Mouse (Mus musculus) cerebellum, adult (tissue): ENCODE data around the gene Fstl3.
"Not testable (repeated sequence)": the region's sequence is repeated elsewhere in the genome, so short reads cannot be mapped to it uniquely, and the experiment has no call there.

ENCODE experiments used
- ATAC-seq: cut with Nextera tagmentation; 2 replicates; pipeline ENCODE4 v1.9.2; 2017; ENCODE audit warnings: mild to moderate bottlenecking, moderate library complexity, mixed read lengths; ENCODE audit not compliant: insufficient number of reproducible peaks, low FRiP score, low TSS enrichment

The Fstl3 gene

DNA sequence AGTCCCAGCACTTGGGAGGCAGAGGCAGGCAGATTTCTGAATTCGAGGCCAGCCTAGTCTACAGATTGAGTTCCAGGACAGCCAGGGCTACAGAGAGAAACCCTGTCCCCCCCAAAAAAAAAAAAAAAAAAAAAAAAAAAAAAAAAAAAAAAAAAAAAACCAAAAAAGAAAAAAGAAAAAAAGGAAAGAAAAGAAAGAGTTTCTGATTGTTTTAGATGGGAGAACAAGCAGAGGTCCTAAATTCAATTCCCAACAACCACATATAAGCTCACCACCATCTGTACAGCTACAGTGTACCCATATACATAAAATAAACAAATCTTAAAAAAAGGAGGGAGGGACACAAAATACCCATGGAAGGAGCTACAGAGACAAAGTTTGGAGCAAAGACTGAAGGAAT is 17.4 kb upstream of the Fstl3 start:
- ATAC-seq, result not testable (repeated sequence)

DNA sequence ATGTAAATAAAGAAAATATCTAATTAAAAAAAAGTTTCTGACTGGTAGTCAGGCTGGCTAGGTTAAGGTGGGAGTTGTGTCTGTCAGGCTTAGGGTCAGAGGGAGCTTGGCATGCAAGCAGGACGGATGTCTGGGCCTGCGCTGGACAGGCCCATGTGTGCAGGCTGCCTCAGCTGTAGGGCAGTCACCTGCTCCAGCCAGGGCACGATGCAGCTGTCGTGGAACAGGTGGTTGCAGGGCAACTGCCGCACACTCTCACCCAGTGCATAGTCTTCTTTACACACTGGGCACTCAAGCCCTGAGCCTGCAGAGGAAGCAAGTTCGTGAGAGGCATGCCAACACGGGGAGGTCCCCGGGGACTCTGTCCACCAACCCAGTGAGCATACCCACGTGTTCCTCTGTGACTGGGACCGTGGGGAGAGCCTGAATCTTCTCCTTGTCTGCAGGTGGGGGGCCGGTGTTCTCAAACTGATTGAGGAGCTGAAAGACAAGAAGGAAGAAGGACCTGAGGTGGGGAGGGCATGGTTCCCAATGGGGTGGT is 16.4 kb upstream of the Fstl3 start:
- no peak for ATAC-seq

DNA sequence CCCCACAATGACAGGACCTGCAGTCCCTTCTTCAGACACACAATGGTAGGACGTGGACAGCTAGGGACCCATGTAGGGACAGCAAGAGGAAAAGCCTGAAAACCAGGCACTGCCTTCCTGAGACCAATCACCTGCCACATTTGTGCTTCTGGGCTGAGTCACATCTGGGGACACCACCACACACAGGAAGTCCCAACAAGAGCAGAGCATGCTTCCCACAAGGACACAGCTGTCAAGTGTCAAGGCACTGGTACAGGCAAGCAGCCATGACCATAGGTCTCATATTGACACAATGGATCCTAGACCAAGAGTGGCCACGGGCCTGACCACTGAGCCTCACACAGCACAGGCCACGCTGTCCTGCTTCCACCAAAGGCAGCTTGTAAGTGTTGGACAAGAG is 14.2 kb upstream of the Fstl3 start:
- ATAC-seq, result no peak

DNA sequence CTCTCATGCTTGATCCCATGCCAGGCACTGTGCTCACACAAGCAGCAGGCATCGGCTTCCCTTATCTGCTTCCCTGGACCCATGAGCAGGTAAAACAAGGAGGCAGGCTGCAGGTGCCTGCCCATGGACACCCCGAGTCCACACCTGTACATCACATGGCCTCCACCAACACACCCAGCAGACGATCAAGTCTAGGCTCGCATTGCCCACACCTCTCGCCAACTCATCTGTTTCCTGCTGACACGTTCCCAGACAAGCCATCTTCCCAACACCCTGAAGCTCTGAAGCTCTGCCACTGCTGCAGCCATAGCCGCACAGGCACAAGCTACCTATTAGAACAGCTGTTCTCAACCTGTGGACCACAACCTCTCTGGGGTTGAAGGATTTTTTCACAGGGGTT is 12.8 kb upstream of the Fstl3 start:
- ATAC-seq, result no peak

DNA sequence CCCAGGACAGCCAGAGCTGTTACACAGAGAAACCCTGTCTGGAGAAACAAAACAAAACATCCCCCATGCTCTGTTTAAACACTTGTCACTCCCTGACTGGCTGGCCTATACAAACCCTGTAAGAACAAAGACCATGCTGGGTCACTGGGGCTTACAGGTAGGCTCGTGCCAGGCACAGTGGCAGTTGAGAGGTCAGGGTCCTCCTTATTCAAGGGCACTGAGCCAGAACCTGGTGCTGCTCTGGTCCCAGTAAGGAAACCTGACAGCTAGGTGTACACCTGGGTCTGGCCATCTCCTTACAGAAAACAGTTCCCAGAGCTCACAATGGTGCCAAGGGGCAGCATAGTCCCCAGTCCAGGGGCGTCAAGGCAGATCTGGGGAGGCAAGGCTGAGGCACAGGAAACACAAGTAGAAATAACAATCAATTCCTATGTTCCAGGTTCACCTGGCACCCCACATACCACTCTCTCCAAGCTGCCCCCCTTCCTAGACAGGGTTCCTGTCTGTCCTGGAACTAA is 11.8 kb upstream of the Fstl3 start:
- ATAC-seq, result no peak

DNA sequence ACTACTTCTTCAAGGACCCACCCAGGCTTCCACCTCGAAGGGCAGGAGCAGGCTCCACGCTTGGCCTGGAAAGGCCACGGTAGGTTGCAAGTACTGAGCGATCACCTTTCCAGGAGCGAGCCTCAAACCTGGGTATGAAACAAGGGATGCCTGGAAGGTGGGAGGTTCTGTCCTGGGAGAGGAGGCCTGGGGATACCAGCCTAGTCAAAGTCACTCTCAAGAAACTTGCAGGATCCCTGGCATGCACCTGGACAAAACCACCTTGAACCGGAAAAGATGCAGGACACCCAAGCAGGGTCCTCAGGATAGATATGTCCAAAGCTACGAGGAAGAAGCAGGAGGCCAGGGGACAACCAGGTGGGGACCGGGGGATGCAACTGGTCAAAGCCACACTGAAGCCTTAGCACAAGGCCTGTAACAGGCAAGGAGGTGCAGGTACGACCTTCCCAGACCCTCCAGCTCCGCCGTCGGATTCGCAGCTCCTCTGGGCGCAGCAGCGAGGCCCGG is 11.0 kb upstream of the Fstl3 start:
- no peak for ATAC-seq

DNA sequence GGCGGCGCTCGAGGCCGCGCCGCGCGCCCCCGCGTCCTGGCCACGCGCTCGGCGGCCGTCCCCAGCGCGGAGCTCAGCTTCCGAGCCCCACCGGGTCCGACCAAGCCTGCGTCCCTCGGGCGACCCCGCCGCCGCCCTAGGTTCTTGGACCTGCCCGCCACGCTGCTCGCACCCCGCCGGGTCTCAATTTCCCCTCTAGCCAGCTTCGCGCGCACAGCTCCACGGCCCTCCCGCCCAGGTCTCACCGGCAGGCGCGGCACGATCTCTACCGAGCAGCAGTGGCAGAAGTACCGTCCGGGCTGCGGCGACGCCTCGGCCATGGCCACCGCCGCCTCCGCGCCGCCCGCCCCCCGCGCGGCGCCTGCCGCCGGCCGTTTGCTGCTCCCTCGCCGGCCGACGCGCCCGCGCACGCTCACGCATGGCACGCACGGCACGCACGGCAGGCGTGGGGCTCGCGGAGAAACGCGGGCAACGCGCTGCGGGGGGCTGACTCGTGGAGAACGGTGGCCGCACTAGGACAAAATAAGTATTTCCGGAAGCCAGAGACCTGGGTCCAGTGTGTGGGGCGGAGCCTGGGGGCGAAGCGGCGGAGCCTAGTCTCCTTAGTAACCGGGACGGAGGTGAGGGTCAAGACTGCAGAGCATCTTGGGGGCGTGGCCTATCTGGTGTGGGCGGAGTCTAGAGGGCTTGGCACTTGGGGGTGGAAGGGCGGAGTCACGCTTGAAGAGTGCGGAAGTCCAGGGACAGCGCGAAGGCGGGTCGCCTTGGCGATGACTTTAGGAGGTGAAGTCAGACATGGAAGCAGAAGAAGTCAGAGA is 10.4 kb upstream of the Fstl3 start, which contains the start of gene Rnf126:
Gene Rnf126 (minus strand): TSS at position 445 of the 818 bp plus-strand sequence.
- peak; percentile 81 for ATAC-seq

DNA sequence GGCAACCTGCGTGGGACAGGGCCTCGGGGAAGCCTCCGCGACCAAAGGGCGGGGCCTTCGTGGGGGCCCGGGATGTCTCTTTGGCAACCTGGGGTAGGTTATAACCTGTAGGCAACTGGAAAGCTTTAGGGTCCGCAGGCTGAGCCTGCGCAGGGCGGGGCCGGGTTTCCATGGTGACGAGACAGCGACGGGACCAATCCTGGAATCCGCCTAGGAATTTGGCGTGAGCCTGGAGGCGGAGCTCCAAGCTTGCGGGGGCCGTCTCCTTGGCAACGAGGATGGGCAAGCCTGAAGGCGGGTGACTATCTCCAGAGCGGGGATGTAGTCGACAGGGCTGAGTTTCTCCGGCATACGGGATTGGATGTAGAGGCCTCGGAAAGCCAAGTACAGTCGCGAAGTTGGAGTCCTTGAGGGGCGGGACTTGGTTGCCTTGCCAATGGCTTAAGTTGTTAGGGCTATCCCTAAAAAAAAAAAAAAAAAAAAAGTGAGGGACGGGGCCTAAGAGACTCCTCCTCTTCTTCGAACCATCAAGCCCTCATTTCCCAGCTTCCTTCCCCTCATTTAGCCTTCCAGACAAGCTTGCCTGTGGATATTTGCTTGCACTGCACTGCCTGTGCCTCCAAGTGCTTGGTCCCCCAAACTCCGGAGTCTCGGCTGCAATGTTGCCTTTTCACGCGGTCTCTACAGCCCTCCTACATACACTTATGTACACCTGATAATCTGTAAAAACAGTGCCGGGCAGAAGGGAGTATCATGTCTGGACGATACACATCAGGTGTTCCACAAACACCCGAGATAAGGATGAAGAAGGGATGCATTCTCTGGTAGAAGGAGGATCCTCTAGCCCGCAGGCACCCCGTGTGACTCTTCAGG is 9.5 kb upstream of the Fstl3 start:
- peak; percentile 66 for ATAC-seq

DNA sequence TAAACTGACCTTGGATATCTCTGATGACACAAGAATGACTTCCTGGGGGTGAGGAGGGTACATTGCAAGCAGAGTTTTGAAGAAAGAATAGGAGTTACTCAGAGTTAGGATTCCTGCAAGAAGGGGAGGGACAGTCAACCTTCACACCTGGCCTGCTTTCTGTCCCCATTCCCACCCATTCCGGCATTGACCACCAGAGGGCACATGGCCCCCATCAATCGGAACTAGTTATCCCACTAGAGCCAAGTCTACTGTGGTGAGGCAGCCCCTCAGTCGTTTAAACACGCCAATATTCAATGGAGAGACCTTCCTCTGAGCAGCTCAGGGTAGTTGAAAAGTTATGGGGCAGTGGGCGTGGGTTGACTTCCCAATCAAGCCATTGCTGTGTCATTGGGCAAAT is 8.7 kb upstream of the Fstl3 start:
- no peak for ATAC-seq

DNA sequence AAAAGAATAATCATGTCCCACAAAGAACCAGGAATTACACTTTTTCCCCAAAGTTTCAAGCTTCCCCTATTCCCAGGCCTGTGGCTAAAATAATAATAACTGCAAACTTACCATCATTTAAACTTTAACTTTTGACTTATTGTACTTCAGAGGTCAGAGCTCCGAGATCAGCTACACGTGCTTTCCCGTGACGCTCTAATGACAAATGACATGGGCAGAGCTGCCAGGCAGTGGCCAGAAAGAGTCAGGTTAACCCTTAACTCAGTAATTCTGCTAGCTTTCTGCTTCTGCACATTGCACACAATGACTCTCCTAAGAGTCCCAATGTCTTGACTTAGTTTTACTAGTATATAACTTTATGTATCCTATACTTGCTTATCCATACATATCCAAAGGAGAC is 7.7 kb upstream of the Fstl3 start:
- no peak for ATAC-seq

DNA sequence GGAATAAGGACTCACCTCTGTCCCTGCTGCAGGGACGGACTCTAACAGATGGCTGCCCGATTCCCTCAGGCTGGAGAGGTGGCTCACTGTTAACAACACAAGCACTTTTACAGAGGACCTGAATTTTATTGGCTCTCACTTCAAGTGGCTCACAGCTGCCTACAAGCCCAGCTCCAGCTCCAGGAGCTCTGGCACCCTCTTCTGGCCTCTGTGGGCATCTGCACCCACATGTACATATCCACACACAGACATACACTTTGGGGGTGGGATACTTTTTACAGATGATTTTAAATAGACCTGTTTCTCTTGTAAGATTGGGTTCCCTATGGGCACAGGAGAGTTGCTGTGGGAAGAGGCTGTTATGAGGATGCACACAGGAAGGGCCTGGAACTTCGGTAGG is 4.8 kb upstream of the Fstl3 start:
- ATAC-seq, result no peak

DNA sequence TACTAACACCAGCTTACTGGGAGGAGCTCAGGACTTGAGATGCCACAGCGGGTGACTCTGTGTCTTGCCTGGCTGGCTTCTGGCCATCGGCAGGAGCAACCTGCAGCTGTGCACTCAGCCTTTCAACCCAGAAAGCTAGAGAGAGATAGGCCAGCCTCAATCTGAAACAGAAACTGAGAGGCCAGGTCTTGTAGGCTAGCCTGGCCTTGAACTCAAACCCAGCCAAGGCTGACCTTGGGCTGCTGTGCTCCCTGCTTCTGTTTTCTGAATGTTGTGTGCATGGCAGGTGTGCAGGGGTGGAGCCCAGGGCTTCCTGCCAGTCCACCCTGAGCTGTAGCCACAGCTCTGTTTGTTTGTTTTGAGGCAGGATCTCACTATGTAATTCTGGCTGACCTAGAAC is 3.9 kb upstream of the Fstl3 start:
- ATAC-seq, result no peak

DNA sequence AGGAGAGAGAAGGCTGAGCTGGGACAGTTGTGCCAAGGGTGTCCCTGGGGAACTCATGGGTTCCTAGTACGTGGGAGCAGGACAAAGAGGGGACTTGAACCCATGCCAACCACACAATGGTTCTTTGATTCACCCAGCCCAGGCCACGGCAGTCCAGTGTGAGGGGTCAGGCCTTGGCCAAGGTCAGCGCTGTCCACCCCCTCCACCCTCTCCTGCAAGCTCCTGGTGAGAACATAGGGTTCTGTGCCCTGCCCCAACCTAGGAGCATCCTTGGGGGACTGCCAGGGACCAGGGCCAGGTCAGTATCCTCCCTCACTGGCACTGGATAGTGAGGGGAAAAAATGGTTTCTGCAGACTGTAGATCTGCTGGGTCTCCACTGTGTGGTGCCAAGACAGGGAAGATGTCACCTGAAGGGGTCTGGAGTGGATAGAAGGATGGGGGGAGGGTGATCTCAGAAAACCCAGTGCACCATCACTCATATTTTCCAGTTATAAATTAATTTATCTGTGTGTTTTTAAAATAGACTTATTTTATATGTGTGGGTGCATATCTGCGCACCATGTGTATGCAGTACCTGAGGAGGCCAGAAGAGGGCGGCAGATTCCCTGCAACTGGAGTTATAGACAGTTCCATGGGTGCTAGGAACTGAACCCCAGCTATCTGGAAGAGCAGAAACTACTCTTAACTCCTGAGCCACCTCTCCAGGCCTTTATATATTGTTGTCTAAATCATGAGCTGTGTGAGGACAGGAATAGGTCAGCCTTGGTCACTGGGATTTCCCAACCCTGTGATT is 2.4 kb upstream of the Fstl3 start:
- ATAC-seq, result no peak

DNA sequence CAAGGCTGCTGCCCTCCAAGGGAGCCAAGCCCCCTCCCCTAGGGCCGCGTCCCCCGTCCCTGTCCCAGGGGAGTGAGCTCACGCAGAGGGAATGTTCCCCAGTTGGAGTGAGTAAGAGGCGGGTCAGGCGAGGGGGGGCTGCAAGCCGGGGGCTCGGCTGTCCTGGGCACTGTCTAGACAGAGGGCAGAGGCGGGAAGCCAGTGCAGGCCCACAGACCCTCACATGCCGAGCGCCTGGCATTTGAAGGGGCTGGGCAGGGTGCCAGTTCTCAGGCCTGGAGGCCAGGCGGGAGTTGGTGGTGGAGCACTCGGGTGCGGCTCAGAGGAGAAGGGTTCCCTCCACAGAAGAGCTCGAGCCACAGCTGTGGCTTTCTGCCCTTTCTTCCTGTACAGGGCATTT is 934 bp downstream of the Fstl3 start:
- no peak for ATAC-seq

DNA sequence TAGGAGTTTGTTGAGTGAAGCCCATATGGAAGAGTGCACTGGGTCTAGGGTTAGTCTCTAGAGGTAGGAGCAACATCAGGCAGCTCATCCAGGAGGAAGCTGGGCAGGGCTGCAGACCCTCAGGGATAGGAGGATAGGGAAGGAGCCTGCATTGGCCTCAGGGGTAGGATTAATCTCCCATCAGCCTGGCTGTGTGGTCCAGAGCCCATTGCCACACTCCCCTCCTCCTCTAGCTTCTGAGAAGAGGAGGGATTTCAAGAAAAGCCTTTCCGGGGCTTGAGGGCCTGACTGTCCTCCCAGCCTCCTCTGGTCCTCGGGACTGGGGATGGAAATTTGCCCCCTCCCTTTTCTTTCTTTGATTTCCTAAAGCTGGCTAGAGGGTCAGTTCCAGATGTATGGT is 2.1 kb downstream of the Fstl3 start:
- ATAC-seq, result no peak

DNA sequence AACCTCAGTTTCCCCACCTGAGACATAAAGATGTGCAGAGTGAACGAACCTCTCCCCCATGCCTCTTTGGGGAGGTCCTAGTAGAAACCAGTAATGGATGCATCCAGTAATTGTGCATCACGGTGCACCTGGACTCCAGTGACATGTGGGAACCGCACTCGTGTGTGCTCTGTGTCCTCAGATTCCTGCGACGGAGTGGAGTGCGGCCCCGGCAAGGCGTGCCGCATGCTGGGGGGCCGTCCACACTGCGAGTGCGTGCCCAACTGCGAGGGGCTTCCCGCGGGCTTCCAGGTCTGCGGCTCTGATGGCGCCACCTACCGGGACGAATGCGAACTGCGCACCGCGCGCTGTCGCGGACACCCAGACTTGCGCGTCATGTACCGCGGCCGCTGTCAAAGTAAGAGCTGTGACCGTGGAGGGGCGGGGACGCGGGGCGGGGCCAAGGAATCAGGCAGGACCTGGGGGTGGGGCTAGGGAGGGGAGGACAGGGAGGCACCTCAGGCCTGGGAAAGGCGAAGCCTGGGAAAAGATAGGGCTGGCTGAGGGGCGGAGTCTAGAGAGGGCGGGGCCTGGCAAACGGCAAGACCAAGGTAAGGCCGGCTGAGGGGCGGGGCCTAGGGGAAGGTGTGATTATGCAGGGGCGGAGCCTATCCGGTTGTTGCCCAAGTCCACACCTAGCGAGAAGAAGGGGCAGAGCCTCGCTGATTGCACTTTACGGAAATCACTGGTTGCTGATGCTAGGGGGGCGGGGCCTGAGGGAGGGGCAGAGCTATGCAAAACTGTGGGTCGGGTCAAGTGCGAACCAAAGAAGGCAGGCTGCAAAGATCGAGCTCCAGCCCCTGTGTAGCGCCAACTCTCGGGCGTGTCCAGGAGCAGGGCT is 3.0 kb downstream of the Fstl3 start:
- peak; percentile 77 for ATAC-seq

DNA sequence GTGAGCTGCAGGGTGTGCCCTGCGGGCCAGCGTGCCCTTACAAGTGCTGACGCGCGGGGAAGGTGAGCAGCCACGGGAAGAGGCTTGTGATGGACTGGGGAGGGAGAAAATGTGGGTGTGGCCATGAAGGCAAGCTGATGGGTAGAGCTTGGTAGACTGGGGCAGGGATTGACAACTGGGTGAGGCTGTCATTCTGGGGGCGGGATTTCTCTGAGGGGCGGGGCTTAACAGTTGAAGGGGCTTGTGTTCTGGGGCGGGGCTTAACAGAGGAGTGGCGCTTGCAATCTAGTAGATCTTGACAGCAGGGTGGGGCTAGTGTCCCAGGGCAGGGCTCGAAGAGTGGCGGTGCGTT is 3.6 kb downstream of the Fstl3 start:
- no peak; the same call in 1 of the 2 replicates for ATAC-seq

DNA sequence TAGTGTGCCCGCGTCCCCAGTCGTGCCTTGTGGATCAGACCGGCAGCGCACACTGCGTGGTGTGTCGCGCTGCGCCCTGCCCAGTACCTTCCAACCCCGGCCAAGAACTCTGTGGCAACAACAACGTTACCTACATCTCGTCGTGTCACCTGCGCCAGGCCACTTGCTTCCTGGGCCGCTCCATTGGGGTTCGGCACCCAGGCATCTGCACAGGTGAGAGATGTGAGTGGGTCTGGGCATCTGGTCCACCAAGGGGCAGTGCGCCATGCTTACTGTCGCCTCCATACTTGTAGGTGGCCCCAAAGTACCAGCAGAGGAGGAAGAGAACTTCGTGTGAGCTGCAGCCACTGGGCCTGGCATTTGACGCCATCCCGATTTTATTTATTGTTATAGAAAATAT is 4.1 kb downstream of the Fstl3 start:
- ATAC-seq, result no peak

DNA sequence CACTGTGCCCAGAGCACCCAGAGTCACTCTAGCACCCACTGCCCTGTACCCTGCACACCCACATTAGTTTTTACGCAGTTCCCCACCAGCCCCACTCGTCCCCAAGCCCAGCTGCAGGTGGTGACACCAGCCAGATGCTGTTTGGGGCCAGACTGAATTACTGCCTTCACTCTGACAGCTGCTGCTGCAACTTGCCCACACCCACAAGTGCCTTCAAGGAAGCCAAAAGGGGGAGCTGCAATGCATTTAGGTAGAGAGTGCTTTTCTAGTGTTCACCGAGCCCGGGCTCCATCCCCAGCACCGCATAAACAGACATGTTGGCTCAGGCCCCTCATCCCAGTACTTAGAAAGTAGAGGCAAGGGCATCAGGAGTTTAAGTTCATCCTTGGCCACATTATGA is 4.9 kb downstream of the Fstl3 start:
- no peak for ATAC-seq
